Mouse (Mus musculus): ENCODE data around the gene Prickle3.
"Not testable (repeated sequence)": the region's sequence is repeated elsewhere in the genome, so short reads cannot be mapped to it uniquely, and the experiment has no call there.

Prickle3 gene

GRCm38 (mm10) chrX:7692862-7693261 lies 35.8 kb downstream of the Prickle3 start:
- Histone ChIP-seq H3K4me1 (replicated peaks; ENCODE audit: low read depth, low read length) (no peaks in the 10 kb centered on the region), H3K36me3 (ENCODE audit: insufficient read depth, low read length) (no peaks in the 10 kb centered on the region), H3K4me3 (replicated peaks; ENCODE audit: low read length) (no peak overlapping the region), H3K9me3 (ENCODE audit: low read length) (no peaks in the 10 kb centered on the region), H3K27me3 (ENCODE audit: insufficient read depth, low read length) (no peaks in the 10 kb centered on the region)
- no peak for TF ChIP-seq POU5F1 (IDR thresholded peaks at IDR 0.05; ENCODE audit: borderline replicate concordance, low read length)
- TF ChIP-seq CTCF (conservative IDR thresholded peaks at IDR 0.05; ENCODE audit: low read length): peak; percentile 56

GRCm38 (mm10) chrX:7696520-7696919 lies 39.5 kb downstream of the Prickle3 start:
- Histone ChIP-seq H3K9me3 (ENCODE audit: low read length) (no peaks in the 10 kb centered on the region), H3K27me3 (ENCODE audit: insufficient read depth, low read length) (no peaks in the 10 kb centered on the region), H3K36me3 (ENCODE audit: insufficient read depth, low read length) (peaks cover 32% of the 10 kb centered on the region), H3K4me3 (replicated peaks; ENCODE audit: low read length) (no peak overlapping the region), H3K4me1 (replicated peaks; ENCODE audit: low read depth, low read length) (peaks cover 13% of the 10 kb centered on the region)
- TF ChIP-seq POU5F1 (IDR thresholded peaks at IDR 0.05; ENCODE audit: borderline replicate concordance, low read length) (no peak), NANOG (IDR thresholded peaks at IDR 0.05; ENCODE audit: borderline replicate concordance, low read length) (no peak), CTCF (conservative IDR thresholded peaks at IDR 0.05; ENCODE audit: low read length) (no peak)

GRCm38 (mm10) chrX:7696954-7697381 lies 39.9 kb downstream of the Prickle3 start, which contains the start of gene Gpkow:
Gene Gpkow (plus strand): TSS chrX:7697131.
- Histone ChIP-seq H3K4me1 (replicated peaks; ENCODE audit: low read depth, low read length) (peaks cover 13% of the 10 kb centered on the region), H3K27me3 (ENCODE audit: insufficient read depth, low read length) (no peaks in the 10 kb centered on the region), H3K9me3 (ENCODE audit: low read length) (no peaks in the 10 kb centered on the region), H3K36me3 (ENCODE audit: insufficient read depth, low read length) (peaks cover 36% of the 10 kb centered on the region), H3K4me3 (replicated peaks; ENCODE audit: low read length) (peak within 1 kb of the TSS; percentile 85)
- TF ChIP-seq NANOG (IDR thresholded peaks at IDR 0.05; ENCODE audit: borderline replicate concordance, low read length): no peak
- no peak for TF ChIP-seq CTCF (conservative IDR thresholded peaks at IDR 0.05; ENCODE audit: low read length)
- TF ChIP-seq POU5F1 (IDR thresholded peaks at IDR 0.05; ENCODE audit: borderline replicate concordance, low read length): no peak

- H3K4me1 ChIP-seq (replicated peaks; ENCODE audit: low read depth, low read length): not testable (repeated sequence)
- Histone ChIP-seq H3K36me3 (ENCODE audit: insufficient read depth, low read length) (peaks cover 11% of the 10 kb centered on the region; the same call in 1 of the 2 replicates), H3K4me3 (replicated peaks; ENCODE audit: low read length) (peak overlapping the region; percentile 76)
Measured at GRCm38 (mm10) chrX:7713764-7714134, 56.7 kb downstream of the Prickle3 start.

GRCm38 (mm10) chrX:7714135-7714899 lies 57.3 kb downstream of the Prickle3 start, which contains the start of gene Wdr45:
Gene Wdr45 (plus strand): TSS chrX:7714333.
- H3K27me3 ChIP-seq (ENCODE audit: insufficient read depth, low read length); H3K36me3 ChIP-seq (ENCODE audit: insufficient read depth, low read length); H3K4me1 ChIP-seq (replicated peaks; ENCODE audit: low read depth, low read length); H3K9me3 ChIP-seq (ENCODE audit: low read length): not testable (repeated sequence)
- peak within 1 kb of the TSS; percentile 77 for H3K4me3 ChIP-seq (replicated peaks; ENCODE audit: low read length)

More at GRCm38 (mm10) chrX:7713764-7714134, 56.7 kb downstream of the Prickle3 start:
- not testable (repeated sequence) for H3K27me3 ChIP-seq (ENCODE audit: insufficient read depth, low read length); H3K9me3 ChIP-seq (ENCODE audit: low read length)

- not testable (repeated sequence) for H3K27me3 ChIP-seq (ENCODE audit: insufficient read depth, low read length); H3K36me3 ChIP-seq (ENCODE audit: insufficient read depth, low read length); H3K9me3 ChIP-seq (ENCODE audit: low read length); H3K4me3 ChIP-seq (replicated peaks; ENCODE audit: low read length); H3K4me1 ChIP-seq (replicated peaks; ENCODE audit: low read depth, low read length)
Measured at GRCm38 (mm10) chrX:7716058-7716457, 59.0 kb downstream of the Prickle3 start.

All from E14TG2a.4 (cell line).